Mouse (Mus musculus): ENCODE results near the gene Olfr1090. TPM values are rescaled to one million over a fixed set of nuclear protein-coding genes. Genes with fewer than 3 reads are reported as not detected.

The Olfr1090 gene
- polyA plus RNA-seq (2017; shearing (Covaris generic)): not detected

GRCm38 (mm10) chr2:86758893-86759292 lies at the start of gene Olfr1090:
TSS of gene Olfr1090 (minus strand) at chr2:86758993.

GRCm38 (mm10) chr2:86782179-86782578 lies 23.4 kb upstream of the Olfr1090 start, which contains the start of gene Olfr1093:
TSS of gene Olfr1093 (plus strand) at chr2:86782479.

GRCm38 (mm10) chr2:86733601-86734000 lies 25.2 kb downstream of the Olfr1090 start, which contains the start of gene Olfr1089:
TSS of gene Olfr1089 (minus strand) at chr2:86733701.

Other genes with a start within 250 kb of the Olfr1090 start
- gene Olfr1079, start 216.5 kb downstream of the Olfr1090 start, polyA plus RNA-seq (2017; shearing (Covaris generic)): not detected
- not detected for gene Olfr1080, start 200.8 kb downstream of the Olfr1090 start, polyA plus RNA-seq (2017; shearing (Covaris generic))
- gene Olfr1082, start 160.0 kb downstream of the Olfr1090 start, polyA plus RNA-seq (2017; shearing (Covaris generic)): not detected
- gene Olfr1084, start 119.3 kb downstream of the Olfr1090 start, polyA plus RNA-seq (2017; shearing (Covaris generic)): not detected
- gene Olfr1085, start 97.0 kb downstream of the Olfr1090 start, polyA plus RNA-seq (2017; shearing (Covaris generic)): not detected
- gene Olfr1086, start 78.9 kb downstream of the Olfr1090 start, polyA plus RNA-seq (2017; shearing (Covaris generic)): not detected
- gene Olfr1087, start 60.6 kb downstream of the Olfr1090 start, polyA plus RNA-seq (2017; shearing (Covaris generic)): not detected
- gene Olfr1089, start 25.3 kb downstream of the Olfr1090 start, polyA plus RNA-seq (2017; shearing (Covaris generic)): not detected
- gene Olfr1093, start 23.5 kb upstream of the Olfr1090 start, polyA plus RNA-seq (2017; shearing (Covaris generic)): not detected
- gene Olfr141, start 51.0 kb upstream of the Olfr1090 start, polyA plus RNA-seq (2017; shearing (Covaris generic)): not detected
- not detected for gene Olfr1094, start 65.7 kb upstream of the Olfr1090 start, polyA plus RNA-seq (2017; shearing (Covaris generic))
- not detected for gene Olfr1095, start 92.7 kb upstream of the Olfr1090 start, polyA plus RNA-seq (2017; shearing (Covaris generic))
- not detected for gene Gm13723, start 115.8 kb upstream of the Olfr1090 start, polyA plus RNA-seq (2017; shearing (Covaris generic))
- 0.11 TPM for gene Olfr1097, start 133.2 kb upstream of the Olfr1090 start, polyA plus RNA-seq (2017; shearing (Covaris generic))
- gene Olfr1098, start 165.6 kb upstream of the Olfr1090 start, polyA plus RNA-seq (2017; shearing (Covaris generic)): not detected
- not detected for gene Olfr1099, start 201.7 kb upstream of the Olfr1090 start, polyA plus RNA-seq (2017; shearing (Covaris generic))
- gene Olfr1100, start 221.0 kb upstream of the Olfr1090 start, polyA plus RNA-seq (2017; shearing (Covaris generic)): not detected
- not detected for gene Olfr1101, start 232.2 kb upstream of the Olfr1090 start, polyA plus RNA-seq (2017; shearing (Covaris generic))
- gene Olfr1102, start 239.4 kb upstream of the Olfr1090 start, polyA plus RNA-seq (2017; shearing (Covaris generic)): not detected

Data from effector memory CD4-positive, alpha-beta T cell, adult 5 months (primary cell).